Mouse (Mus musculus) liver, embryonic 14.5 days (tissue): ENCODE measurements around the gene Tmem185b. TPM values are rescaled to one million over a fixed set of nuclear protein-coding genes. Genes with fewer than 3 reads are reported as not detected.

Experiments used
- ATAC-seq: fragments of 200-750 bp; cut with Nextera tagmentation; 2 replicates; pipeline ENCODE4 v1.8.0; 2017; ENCODE audit warnings: moderate number of reproducible peaks, mild to moderate bottlenecking, moderate library complexity; ENCODE audit not compliant: insufficient read depth
- DNase-seq, 3 experiments: peaks; one replicate each; pipeline ENCODE4 v3.0.0-alpha.2; 2012 to 2013; ENCODE audit warnings: low read depth in 3 of 3, low spot score in 3 of 3
- H3K27ac ChIP-seq: fragments of 300-500 bp; sonication (generic); 2 replicates; pipeline ENCODE4 v1.5.1; 2014; ENCODE audit warnings: moderate library complexity, mild to moderate bottlenecking, control low read depth, inconsistent platforms
- H3K27me3 ChIP-seq: fragments of 300-500 bp; sonication (generic); 2 replicates; pipeline ENCODE4 v1.6.1; 2014; ENCODE audit warnings: mild to moderate bottlenecking, low read length, moderate library complexity; ENCODE audit not compliant: control insufficient read depth, insufficient read depth
- H3K36me3 ChIP-seq: fragments of 300-500 bp; sonication (generic); replicated peaks from 2 replicates; pipeline ENCODE4 v1.6.1; 2014; ENCODE audit warnings: low read depth; ENCODE audit not compliant: control insufficient read depth, insufficient read depth
- H3K4me1 ChIP-seq, 2 experiments: fragments of 200-500 bp in 1 of 2; fragments of 300-500 bp in 1 of 2; sonication (generic) in 1 of 2; replicated peaks; 2 replicates each; pipeline ENCODE4 v1.6.1; 2012 to 2014; ENCODE audit warnings: antibody characterized with exemption in 1 of 2, inconsistent platforms in 1 of 2, low read length in 1 of 2; ENCODE audit not compliant: control insufficient read depth in 2 of 2, insufficient read depth in 2 of 2
- H3K4me2 ChIP-seq: fragments of 300-500 bp; sonication (generic); 2 replicates; pipeline ENCODE4 v1.6.1; 2014; ENCODE audit warnings: low read depth, mild to moderate bottlenecking, control low read depth, moderate library complexity
- H3K4me3 ChIP-seq, 2 experiments: fragments of 200-500 bp in 1 of 2; fragments of 300-500 bp in 1 of 2; sonication (generic) in 1 of 2; 2 replicates each; pipeline ENCODE4 v1.5.1; 2012 to 2014; ENCODE audit warnings: low read depth in 2 of 2, low read length in 2 of 2, mild to moderate bottlenecking in 2 of 2, control low read depth in 1 of 2, inconsistent platforms in 1 of 2, moderate library complexity in 1 of 2; ENCODE audit not compliant: insufficient read depth in 1 of 2
- H3K9ac ChIP-seq: fragments of 300-500 bp; sonication (generic); replicated peaks from 2 replicates; pipeline ENCODE4 v1.6.1; 2014; ENCODE audit warnings: mild to moderate bottlenecking, control low read depth, moderate library complexity
- H3K9me3 ChIP-seq: fragments of 300-500 bp; sonication (generic); 2 replicates; pipeline ENCODE4 v1.6.1; 2016; ENCODE audit warnings: low read length, mixed read lengths; ENCODE audit not compliant: control insufficient read depth
- CTCF ChIP-seq: IDR thresholded peaks from 2 replicates; pipeline ENCODE4 v1.5.1; 2016; ENCODE audit warnings: antibody characterized with exemption, low read depth, control low read depth
- EP300 ChIP-seq: IDR thresholded peaks from 2 replicates; pipeline ENCODE4 v1.6.1; 2016; ENCODE audit warnings: antibody characterized with exemption, low read depth
- WGBS: fragments of 180-500 bp; shearing (Covaris S2); extraction: QIAGEN DNeasy Blood & Tissue Kit; methylation state at CpG from one replicate; pipeline ENCODE4 v1.1.7; 2014; ENCODE audit not compliant: insufficient replicate concordance; 5-methylcytosine and 5-hydroxymethylcytosine counted together
- polyA plus RNA-seq, 2 experiments: library from polyadenylated mRNA; depleted of rRNA in 1 of 2; stranded (reverse) in 1 of 2; unstranded in 1 of 2; fragments of >200 nt; fragmentation: Nextera tagmentation in 1 of 2; extraction: Ambion mirVana in 1 of 2; gene quantifications; 2 replicates each; pipeline versions ENCODE4 v1.2.1 to v1.2.3; 2012 to 2014

The Tmem185b gene
- polyA plus RNA-seq, 2 experiments: 5.9 to 6.0 TPM

- 66% methylated on average over 3 of the region's 3 CpGs for WGBS
- no peak for DNase-seq
These were observed 15.6 kb downstream of the Tmem185b start for GRCm38 (mm10) chr1:119541570-119541969.

GRCm38 (mm10) chr1:119543316-119543715 is 17.4 kb downstream of the Tmem185b start:
- Histone ChIP-seq H3K4me1 (peaks cover 7 to 19% of the 10 kb centered on the region in 2 experiments), H3K36me3 (no peaks in the 10 kb centered on the region), H3K27ac (no peak overlapping the region), H3K4me2 (no peak overlapping the region), H3K9me3 (no peaks in the 10 kb centered on the region), H3K27me3 (no peaks in the 10 kb centered on the region), H3K9ac (no peak overlapping the region), H3K4me3 (no peak overlapping the region)
- TF ChIP-seq EP300: no peak
- TF ChIP-seq CTCF: no peak
- WGBS: 83% methylated on average over 6 of the region's 6 CpGs
- DNase-seq (no peak), ATAC-seq (no peak)

More at GRCm38 (mm10) chr1:119541570-119541969, 15.6 kb downstream of the Tmem185b start:
- Histone ChIP-seq H3K27ac (no peak overlapping the region), H3K4me2 (no peak overlapping the region), H3K9ac (no peak overlapping the region), H3K36me3 (no peaks in the 10 kb centered on the region), H3K27me3 (no peaks in the 10 kb centered on the region), H3K9me3 (no peaks in the 10 kb centered on the region), H3K4me3 (no peak overlapping the region), H3K4me1 (peaks cover 7 to 19% of the 10 kb centered on the region in 2 experiments)
- 0 out of 2 replicates have a peak, but pooled peaks have one; percentile 16 for ATAC-seq
- TF ChIP-seq EP300 (no peak), CTCF (no peak)

- no peaks in the 10 kb centered on the region for H3K9me3 ChIP-seq
- WGBS: 71% methylated on average over 5 of the region's 5 CpGs
- H3K4me3 ChIP-seq: no peak overlapping the region
- no peak overlapping the region for H3K4me2 ChIP-seq
- DNase-seq (no peak), ATAC-seq (peak; percentile 29; the same call in 1 of the 2 replicates)
- peaks cover 7 to 19% of the 10 kb centered on the region in 2 experiments for H3K4me1 ChIP-seq
- H3K36me3 ChIP-seq: no peaks in the 10 kb centered on the region
- TF ChIP-seq CTCF (no peak), EP300 (no peak)
- no peak overlapping the region for H3K27ac ChIP-seq
- no peak overlapping the region for H3K9ac ChIP-seq
- H3K27me3 ChIP-seq: no peaks in the 10 kb centered on the region
These were observed 18.7 kb downstream of the Tmem185b start for GRCm38 (mm10) chr1:119544611-119545155.

GRCm38 (mm10) chr1:119545164-119545563 is 19.2 kb downstream of the Tmem185b start:
- no peak for DNase-seq
- peak; percentile 68 for ATAC-seq
- no peak overlapping the region for H3K4me2 ChIP-seq

GRCm38 (mm10) chr1:119545671-119546070 is 19.7 kb downstream of the Tmem185b start:
- no peak for ATAC-seq
- Histone ChIP-seq H3K36me3 (no peaks in the 10 kb centered on the region), H3K27ac (no peak overlapping the region), H3K27me3 (no peaks in the 10 kb centered on the region), H3K9ac (no peak overlapping the region), H3K4me3 (no peak overlapping the region), H3K4me1 (peaks cover 7 to 19% of the 10 kb centered on the region in 2 experiments), H3K4me2 (no peak overlapping the region), H3K9me3 (no peaks in the 10 kb centered on the region)
- no peak for DNase-seq
- TF ChIP-seq EP300 (no peak), CTCF (no peak)
- WGBS: 80% methylated on average over 4 of the region's 4 CpGs

More at GRCm38 (mm10) chr1:119545164-119545563, 19.2 kb downstream of the Tmem185b start:
- Histone ChIP-seq H3K4me3 (no peak overlapping the region), H3K4me1 (peaks cover 7 to 19% of the 10 kb centered on the region in 2 experiments), H3K9ac (no peak overlapping the region), H3K27ac (no peak overlapping the region), H3K9me3 (no peaks in the 10 kb centered on the region), H3K27me3 (no peaks in the 10 kb centered on the region), H3K36me3 (no peaks in the 10 kb centered on the region)
- whole genome bisulfite sequencing: 8% methylated on average over 2 of the region's 2 CpGs
- TF ChIP-seq CTCF (no peak), EP300 (peak; percentile 61)
